Mouse (Mus musculus) kidney, postnatal 25 days (tissue): ENCODE data around the gene Tex35.

Experiments used
- DNase-seq, 2 experiments: peaks; one replicate each; pipeline ENCODE4 v3.0.0; 2021; ENCODE audit warnings: mixed read lengths in 2 of 2

The Tex35 gene

GRCm38 (mm10) chr1:157108580-157108979 lies at the start of gene Tex35:
TSS of gene Tex35 (minus strand) at chr1:157108680.
- DNase-seq, result peak in 1 of 2 experiments; percentile 11

- DNase-seq, result no peak
These were observed 45.3 kb upstream of the Tex35 start for GRCm38 (mm10) chr1:157153781-157154180.

GRCm38 (mm10) chr1:157150107-157150506 lies 41.6 kb upstream of the Tex35 start:
- DNase-seq, result no peak

GRCm38 (mm10) chr1:157144621-157145020 lies 36.1 kb upstream of the Tex35 start:
- no peak for DNase-seq

GRCm38 (mm10) chr1:157143326-157143932 lies 34.9 kb upstream of the Tex35 start:
- peak in 1 of 2 experiments; percentile 11 for DNase-seq

GRCm38 (mm10) chr1:157141014-157141413 lies 32.5 kb upstream of the Tex35 start:
- no peak for DNase-seq

GRCm38 (mm10) chr1:157137854-157138241 lies 29.4 kb upstream of the Tex35 start:
- DNase-seq, result no peak

GRCm38 (mm10) chr1:157137132-157137853 lies 28.8 kb upstream of the Tex35 start:
- no peak for DNase-seq

GRCm38 (mm10) chr1:157128219-157128618 lies 19.7 kb upstream of the Tex35 start:
- peak in 1 of 2 experiments; percentile 20 for DNase-seq

GRCm38 (mm10) chr1:157123836-157124235 lies 15.4 kb upstream of the Tex35 start:
- no peak for DNase-seq

GRCm38 (mm10) chr1:157119168-157119567 lies 10.7 kb upstream of the Tex35 start:
- no peak for DNase-seq

- DNase-seq, result no peak
These were observed 9.0 kb upstream of the Tex35 start for GRCm38 (mm10) chr1:157117440-157117839.

- no peak for DNase-seq
These were observed 6.0 kb upstream of the Tex35 start for GRCm38 (mm10) chr1:157114492-157114891.

GRCm38 (mm10) chr1:157110287-157110835 lies 1.9 kb upstream of the Tex35 start:
- DNase-seq, result peak in 1 of 2 experiments; percentile 21

GRCm38 (mm10) chr1:157101122-157101865 lies 7.2 kb downstream of the Tex35 start:
- DNase-seq, result peak; percentile 57 to 68

- no peak for DNase-seq
These were observed 12.9 kb downstream of the Tex35 start for GRCm38 (mm10) chr1:157095534-157095933.

- no peak for DNase-seq
These were observed 15.9 kb downstream of the Tex35 start for GRCm38 (mm10) chr1:157092622-157093021.

GRCm38 (mm10) chr1:157092140-157092539 lies 16.3 kb downstream of the Tex35 start:
- DNase-seq, result no peak

GRCm38 (mm10) chr1:157090835-157091234 lies 17.6 kb downstream of the Tex35 start:
- DNase-seq, result no peak

GRCm38 (mm10) chr1:157086097-157086994 lies 22.1 kb downstream of the Tex35 start:
- peak; percentile 72 to 81 for DNase-seq

- no peak for DNase-seq
These were observed 25.5 kb downstream of the Tex35 start for GRCm38 (mm10) chr1:157082931-157083330.

- DNase-seq, result no peak
These were observed 26.5 kb downstream of the Tex35 start for GRCm38 (mm10) chr1:157081999-157082398.
